Mouse (Mus musculus) adrenal gland, postnatal 10 days (tissue): ENCODE results near the gene Pemt. TPM values are rescaled to one million over a fixed set of nuclear protein-coding genes. Genes with fewer than 3 reads are reported as not detected.

Experiments used
- DNase-seq: peaks from one replicate; pipeline ENCODE4 v3.0.0; 2021; ENCODE audit warnings: mixed read lengths
- total RNA-seq, 2 experiments: library from RNA; stranded (reverse); gene quantifications; 2 replicates each; pipeline ENCODE4 v1.2.3; 2021

Gene Pemt
- total RNA-seq, 2 experiments from 2014 or later = 57.5 to 102 TPM

DNA sequence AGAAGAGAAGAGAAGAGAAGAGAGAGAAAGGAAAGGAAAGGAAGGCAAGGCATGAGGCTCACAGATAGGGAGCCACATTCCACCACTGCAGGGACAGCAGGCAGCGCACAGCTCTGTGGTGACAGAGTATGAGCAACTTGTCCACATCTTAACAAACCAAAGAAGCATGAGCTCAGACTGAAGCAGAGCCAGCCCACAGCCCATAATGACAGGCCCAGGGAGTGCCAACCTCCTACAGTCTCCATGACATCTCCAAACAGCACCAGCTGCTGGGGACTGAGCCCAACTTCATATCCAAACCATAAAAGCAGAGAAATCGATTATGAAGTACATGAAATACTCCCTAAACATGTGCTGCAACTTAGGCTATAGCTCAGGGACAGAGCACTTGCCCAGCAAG, 11.7 kb upstream of the Pemt start:
- no peak for DNase-seq

DNA sequence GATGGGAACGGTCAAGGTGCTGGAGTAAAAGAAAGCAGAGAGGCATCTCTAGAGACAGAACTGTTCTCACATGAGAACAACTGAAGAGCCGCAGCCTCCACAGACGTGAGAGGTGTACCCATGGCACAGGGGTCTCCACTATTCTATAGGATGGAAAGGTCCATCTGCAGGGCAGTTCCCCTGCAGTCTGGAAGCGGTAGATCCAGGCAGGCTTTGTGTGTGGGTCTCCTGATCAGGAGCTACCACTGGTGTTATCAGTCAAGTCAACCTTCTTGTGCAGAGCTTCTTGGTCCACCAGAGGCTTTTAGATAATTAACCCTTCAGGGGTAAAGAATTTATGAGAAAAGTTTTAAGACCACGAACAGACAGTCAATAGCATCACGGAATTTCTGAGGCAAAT, 10.2 kb upstream of the Pemt start:
- DNase-seq = no peak

DNA sequence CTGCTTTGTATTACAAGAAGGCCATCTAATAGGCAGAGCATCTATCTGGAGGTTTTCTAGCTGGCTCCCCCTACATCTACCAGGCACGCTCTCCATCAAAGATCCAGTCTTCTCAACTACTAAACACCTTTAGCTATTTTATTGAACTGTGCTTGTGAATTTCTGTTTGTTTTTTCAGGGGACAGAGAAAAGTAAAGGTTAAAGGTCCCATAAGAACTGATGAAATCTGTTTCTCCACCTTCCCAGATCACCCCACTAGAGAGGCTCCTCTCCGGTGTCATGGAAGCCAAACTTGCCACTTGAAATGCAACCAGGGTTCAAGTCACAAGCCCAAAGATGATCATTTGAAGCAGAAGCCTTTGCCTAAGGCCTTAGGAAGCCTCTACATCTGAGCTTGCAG, 2.6 kb upstream of the Pemt start:
- no peak for DNase-seq

DNA sequence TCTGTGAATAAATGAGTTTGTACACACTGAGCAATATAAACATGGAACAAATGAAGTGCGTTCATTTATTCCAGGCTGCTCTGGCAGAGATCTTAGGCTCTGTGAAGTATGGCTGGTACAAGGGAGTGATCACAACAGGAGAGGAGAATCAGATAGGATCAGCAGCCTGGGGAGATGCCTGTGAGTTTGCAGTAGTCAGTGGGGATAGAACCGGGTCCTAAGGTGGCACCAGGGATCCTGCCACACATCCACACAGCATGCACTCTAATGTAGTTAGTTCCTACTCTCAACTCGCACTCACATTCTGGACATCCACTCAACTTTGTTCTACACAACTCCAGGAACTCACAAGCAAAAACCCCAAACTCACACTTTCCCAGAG, 622 bp downstream of the Pemt start:
- no peak for DNase-seq

DNA sequence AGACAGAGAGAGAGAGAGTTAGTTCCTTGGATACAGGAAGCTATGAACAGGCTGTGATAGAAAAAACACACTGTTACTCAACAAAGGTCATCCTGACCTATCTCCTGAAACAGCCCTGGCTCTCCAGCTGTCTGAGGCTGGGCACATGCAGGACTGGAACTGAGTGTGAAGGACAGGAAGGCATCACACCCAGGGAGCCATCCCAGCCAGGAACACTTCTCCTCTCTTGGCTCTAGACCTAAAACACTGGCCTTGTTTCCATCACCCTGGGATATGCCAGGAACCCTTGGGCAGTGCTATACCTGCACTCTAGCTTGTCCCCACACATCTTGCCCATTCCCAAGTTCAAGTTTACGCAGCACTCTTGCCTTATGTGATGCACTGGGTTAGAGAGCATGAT, 1.5 kb downstream of the Pemt start:
- no peak for DNase-seq

DNA sequence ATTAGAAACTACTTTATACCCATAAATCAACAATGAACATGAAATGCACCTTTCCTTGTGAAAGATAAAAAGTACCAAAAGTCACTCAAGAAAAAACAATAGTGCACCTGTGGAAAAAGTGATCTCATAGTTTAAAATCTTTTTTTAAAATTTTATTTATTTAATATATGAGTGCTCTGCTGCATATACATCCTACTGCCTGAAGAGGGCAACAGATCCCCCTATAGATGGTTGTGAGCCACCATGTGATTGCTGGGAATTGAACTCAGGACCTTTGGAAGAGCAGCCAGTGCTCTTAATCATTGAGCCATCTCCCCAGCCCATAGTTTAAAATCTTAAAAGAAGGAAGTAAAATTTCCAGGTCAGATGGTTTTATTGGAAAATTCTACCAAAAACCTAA, 4.0 kb downstream of the Pemt start:
- DNase-seq = no peak

DNA sequence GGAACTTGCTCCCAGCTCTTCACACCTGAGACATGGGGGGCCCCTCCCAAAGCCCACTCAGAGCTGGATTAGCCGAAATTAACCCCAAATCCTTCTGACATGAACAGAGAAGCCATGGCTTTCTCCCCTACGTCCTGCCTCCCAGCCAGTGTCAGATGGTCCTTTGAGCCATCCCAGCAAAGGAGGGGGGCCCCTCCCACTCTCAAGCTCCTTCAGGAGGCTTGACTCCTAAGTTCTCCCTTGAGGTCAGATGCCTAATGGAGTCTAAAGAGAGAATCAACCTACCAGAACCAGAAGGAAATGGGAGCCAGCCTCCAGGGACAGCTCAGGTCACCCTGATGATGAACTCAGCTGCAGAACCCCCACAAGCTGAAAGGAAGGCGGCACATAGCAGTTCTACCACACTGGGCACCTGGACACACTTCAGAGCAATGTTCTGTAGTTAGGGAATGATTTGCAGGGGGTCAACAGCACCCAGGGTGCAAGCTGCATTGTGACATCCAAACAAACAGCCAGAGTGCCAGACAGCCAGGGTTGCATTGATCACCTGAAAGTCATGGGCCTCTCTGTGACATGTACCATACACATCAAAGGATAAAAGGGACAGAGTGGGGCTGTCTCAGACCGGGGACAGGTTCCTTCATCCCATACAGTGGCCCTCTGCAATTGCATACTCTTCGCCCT, 9.6 kb downstream of the Pemt start:
- no peak for DNase-seq

DNA sequence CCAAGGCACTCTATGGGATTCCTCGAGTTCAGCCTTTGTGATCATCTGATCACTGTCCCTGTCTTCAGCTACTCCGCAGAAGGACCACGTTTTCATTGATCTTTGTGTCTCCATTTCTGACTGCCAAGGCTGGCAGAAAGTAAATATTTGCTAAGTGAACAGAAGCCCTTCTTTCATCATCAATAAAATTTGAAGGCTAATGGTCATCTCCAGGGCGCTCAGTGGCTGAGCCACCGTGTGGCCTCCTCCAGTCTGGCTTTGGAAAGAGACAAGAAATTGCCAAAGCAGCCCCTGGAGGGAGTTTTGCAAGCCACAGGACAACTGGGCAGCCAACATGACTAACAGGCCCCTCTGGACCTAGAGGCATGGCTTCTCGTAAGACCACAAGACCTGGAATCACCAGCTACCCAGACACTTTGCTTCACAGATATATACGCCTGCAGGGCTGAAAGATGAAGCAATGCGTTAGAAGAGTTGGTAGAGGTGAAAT, 11.3 kb downstream of the Pemt start:
- DNase-seq = peak; percentile 75

DNA sequence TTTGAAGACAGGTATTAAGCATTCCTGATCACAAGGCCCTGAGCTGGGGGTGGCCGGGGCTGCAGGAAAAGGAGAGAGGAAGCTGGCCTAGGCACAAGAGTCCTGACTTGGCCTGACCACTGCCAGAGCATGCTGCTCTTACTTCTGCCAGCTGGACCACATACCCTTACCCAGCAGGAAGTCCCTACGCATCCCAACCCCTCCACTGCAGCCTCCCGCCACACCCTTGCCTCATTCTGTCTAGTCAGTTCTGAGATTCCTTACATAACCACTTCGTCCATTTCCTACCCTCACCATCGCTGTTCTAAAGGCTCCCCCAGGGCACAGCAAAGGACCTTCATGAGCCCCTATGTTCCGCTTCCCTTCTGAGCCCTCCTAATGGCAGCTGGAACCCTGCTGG, 12.0 kb downstream of the Pemt start:
- no peak for DNase-seq

DNA sequence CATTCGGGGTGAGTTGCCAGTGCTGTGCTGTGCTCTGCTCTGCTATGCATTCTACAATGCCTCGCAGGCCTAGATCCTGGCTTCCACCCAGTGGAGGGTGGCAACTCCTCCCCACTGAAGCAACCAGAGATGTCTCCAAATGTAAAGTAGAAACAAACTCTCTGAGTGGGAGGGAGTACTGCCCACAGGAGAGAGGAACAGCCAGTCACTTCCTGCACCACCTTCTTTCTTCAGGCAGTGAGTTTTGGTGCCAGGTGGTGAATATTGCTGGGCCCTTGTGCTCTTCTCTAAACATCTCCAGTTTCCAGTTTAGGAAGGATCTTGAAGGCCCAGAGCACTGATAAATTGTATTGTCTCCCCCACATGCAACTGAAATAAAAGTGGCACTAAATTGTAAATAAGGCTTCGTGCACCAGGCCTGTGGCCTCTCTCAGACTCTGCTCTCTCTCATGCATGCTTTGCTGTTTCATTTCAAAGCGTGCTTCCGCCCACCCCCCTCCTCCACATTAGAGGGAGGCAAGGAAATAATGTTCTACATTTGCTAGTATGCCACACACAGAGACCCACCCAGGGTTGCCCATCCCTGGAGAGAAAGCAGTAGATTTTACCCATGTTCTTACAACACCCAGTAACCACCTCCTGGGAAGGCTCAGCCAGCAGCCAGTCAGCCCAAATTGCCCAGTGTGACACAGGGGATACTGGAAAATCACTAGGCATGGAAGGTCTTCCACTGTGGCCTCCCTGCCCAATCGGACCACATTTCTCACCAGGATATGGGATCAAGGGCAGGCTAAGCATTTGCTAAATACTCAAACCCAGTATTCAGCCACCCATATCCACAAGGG, 13.5 kb downstream of the Pemt start:
- peak; percentile 46 for DNase-seq

DNA sequence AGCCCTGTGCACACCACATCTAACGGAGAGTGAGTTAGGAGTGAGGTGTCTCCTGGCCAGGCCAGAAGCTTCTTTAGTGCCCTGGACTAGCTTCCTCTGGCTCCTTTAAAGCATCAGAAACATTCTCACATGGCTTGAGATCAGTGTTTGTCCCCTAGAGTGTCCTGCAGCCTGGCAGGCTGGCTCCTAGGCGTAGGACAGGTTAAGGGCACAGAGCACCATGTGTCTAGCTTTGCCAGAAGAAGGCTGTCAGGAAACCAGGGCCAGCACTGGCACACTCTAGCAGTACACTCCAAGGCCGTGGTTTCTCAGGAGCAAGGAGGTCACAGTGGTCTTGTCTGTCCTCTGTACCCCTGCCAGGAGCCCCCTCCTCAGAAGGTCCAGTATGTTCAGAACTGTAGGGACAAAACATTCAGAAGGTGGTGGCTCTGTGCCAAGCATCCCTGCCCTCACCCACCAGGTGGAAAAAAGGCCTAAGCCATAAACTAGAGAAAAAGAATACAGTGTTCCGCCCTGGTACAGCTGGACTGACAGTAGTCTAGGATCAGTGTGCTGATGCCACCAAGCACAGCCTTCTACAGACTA, 15.4 kb downstream of the Pemt start:
- peak; percentile 45 for DNase-seq

DNA sequence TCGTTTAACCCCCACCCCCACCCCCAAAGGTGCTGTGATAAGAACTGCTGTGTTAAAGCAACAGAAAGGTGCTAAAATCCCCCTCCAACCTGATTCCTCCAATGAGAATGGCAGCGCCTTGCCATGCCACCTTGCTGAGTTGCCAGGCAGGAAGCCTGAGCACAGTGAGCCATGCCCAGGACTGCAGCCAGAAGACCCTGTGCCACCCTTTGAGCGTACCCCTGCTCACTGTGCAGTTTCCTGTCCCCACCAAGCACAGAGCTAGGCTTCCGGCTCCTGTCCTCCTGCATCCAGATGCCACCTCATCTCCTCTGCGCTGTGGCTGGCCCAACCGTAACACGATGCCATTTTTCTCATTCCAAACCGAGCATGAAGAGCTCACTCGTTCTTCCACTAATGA, 16.3 kb downstream of the Pemt start:
- DNase-seq = no peak

DNA sequence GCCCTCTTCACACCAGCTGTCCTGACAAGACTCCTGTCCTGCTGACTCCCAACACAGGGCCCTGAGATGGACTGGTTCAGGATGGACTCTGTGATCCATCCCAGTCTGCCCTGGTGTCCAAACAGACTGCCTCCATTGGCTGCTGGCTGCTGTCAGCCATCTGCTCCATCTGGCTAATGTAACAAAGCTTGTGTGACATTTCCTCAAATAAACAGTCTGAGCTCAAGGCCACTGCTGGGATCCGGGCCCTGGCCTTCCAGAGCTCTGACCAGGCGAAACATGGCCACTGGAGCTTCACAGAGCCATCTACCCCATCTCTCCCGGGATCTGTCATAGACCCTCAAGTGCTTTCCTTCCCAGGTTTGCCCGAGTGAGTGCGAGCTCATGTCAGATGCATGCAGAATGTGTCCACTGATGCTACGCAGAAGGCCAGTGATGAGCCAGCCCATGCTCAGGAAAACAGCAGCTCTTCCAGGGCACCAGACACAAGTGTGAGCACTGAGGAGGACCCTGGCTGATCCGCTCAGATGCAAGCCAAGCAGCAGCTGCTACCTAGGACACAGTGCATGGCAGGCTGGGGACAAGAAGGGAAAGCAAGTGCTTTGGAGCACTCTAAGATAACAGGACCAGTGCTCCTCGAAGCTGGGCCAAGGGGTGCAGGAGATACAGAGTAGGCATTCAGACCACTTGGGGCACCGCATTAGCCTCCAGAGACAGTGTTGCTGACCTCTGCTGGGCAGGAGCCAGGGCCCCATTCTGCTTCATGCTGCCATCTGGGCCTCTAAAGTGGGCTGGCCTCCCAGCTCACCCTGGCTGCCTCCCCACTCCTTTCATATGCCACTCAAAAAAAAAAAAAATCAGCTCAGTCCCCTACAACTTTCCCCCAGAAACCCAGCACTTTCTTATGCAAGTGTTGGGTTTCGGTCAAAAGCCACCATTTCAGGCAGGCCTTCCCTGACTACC, 18.1 kb downstream of the Pemt start:
- DNase-seq = peak; percentile 72

DNA sequence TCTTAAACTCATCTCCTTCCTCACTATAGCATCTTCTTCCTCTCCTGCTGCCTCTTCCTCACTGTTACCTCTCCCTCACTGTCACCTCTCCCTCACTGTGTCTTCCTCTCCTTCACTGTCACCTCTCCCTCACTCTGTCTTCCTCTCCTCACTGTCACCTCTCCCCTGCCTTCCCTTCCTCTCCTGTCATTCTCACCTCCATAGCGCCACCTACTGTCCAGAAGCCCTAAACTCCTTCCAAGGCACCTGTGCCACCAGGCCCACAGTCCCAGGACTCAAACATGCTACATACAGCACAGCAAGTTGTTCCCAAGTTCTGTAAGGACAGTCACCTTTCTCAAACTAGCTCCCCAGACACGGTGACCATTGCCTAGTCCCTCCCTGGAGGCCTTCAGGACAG, 19.0 kb downstream of the Pemt start:
- peak; percentile 92 for DNase-seq

DNA sequence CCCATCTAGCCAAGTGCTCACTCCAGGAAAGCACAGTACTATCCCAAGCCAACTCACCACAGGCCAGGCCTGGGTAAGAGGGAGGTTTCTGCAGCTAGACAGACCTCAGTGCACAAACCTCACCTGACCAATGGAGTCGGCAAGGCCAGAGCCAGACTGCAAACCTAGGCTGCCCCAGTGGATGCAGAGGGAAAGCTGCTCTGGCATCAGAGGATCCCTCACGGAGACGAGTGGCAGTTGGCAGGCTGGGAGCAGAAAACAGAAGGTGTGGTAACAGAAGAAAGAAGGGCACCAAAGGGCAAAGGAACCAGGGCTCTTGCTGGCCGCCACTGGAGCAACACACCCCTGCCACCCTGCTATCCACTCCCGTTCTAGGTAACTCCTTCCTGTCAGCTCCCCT, 20.1 kb downstream of the Pemt start:
- no peak for DNase-seq

DNA sequence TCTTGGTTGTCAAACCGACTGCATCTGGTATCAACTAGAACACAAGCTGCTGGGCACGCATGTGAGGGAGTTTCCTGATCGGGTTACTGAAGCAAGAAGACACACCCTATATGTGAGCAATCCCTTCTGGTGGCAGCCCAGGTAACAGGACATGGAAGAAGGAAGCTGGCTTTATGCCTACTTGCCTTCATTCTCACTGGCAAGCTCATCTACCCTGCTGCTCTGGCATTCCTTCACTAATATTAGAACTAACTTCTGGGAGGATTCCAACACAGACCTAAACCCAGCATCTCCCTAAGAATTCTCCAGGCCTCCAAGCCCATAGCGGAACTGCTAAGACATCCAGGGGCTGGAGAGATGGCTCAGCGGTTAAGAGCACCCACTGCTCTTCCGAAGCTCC, 25.1 kb downstream of the Pemt start:
- no peak for DNase-seq

DNA sequence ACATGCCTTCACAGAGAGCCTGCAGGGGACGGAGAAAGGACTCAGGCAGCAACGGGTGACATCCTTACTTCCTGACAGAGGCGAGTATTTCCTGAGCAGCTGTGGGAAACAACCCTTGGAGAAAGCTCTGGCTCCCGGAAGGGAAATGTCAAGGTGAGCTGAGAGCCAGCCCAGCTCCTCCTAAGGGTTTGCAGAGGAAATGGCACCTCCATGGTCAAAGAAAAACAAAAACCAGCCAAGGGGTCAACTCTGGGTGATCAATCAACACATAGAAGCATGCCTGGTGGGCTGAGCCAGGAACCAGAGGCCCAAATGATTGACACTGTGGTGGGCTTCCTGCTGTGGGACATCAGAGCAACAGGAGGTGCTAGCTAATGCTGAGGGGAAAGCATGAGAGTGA, 29.6 kb downstream of the Pemt start:
- DNase-seq = no peak

DNA sequence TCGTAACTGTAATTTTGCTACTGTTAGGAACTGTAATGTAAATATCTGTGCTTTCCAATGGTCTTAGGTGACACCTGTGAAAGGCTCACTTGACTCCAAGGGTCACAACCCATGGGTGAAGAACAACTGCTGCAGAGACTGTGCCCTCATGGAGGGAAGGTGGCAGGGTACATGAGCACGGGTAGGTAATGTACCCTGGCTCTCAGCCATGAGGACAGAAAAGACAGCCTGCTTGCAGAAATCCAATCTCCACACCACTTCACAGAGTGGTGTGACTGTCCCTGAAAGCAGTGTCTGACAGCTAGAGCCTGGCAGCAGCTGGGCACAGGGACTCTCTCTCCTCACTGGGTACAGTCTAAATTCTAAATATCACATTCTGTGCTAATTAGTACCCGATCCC, 34.8 kb downstream of the Pemt start:
- DNase-seq = no peak

DNA sequence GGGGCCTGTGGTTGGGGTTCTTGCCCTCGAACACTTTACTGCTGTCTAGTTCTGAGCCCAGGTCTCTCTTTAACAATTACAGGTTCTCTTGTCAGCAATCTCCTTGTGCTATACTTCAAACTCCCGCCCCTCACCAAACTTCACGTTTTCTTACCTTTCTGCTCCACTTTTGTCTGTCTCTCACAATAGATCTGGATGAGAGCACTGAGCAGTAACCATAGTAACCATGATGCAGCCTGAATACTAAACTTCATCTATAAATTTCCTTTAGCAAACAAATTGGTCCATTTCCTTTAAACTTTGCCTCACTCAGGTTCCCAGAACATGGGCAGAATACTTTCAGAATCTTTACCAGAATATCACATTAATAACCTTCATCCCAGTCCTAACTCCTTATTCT, 36.8 kb downstream of the Pemt start:
- no peak for DNase-seq

DNA sequence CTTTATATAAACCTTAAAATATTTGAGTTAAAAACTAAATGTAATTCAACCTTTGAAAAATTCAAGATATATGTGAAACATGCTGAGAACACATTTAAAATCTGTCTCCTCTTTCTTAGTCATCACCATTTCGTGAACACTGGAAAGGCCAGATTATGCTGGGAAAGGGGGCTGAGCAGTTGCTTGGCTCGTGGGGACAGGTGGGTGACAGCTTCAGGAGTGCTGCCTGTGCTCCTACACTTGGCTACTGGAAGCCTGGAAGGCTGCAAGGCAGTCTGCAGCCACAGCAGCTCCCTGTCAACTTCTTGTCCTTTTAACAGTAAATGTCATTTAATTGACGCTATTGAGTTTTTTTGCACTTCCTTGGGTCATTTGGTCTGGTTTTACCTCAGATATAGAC, 40.4 kb downstream of the Pemt start:
- no peak for DNase-seq

DNA sequence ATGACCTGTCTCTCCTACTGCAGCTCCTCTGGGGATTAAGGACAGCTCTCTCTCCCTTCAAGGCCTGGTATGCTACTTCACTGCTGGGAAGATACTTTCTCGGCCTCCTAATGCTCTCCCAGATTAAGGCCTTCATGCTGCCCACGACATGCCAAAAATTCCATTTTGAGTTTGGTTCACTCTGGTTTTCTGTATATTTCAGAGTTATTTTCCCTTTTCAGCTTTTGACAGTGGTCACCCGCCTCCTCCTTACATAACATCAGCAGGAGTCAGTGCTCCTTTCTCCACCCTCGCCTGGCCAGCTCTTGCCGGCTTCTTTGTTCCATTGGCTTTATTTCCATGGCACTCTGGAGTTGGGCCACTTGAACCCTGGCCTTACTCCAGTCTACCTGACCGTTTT, 41.6 kb downstream of the Pemt start:
- no peak for DNase-seq

DNA sequence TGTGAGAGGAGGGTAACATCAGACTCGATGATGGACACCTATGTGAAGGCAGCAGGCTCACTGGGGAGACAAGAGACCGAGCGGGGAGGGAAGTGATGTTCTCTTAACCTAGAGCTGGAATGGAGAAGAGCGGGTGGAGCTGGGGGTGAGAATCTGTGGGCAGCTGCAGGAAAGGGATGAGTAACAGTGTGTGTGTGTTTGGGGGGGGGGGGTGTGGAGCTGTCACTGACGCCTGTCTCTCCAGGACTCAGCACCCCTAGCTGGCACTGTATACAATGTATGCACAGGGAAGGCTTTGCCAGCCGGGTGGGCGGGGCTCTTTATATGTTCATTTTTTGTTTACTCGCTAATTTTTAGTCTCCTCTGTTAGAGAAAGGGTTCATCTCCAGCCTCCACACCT, 42.5 kb downstream of the Pemt start:
- DNase-seq = no peak
